Mouse (Mus musculus): ENCODE data around the gene Ttll5.
A peak's percentile ranks its signal among the peaks of the same experiment; 100 is the strongest.

DNA sequence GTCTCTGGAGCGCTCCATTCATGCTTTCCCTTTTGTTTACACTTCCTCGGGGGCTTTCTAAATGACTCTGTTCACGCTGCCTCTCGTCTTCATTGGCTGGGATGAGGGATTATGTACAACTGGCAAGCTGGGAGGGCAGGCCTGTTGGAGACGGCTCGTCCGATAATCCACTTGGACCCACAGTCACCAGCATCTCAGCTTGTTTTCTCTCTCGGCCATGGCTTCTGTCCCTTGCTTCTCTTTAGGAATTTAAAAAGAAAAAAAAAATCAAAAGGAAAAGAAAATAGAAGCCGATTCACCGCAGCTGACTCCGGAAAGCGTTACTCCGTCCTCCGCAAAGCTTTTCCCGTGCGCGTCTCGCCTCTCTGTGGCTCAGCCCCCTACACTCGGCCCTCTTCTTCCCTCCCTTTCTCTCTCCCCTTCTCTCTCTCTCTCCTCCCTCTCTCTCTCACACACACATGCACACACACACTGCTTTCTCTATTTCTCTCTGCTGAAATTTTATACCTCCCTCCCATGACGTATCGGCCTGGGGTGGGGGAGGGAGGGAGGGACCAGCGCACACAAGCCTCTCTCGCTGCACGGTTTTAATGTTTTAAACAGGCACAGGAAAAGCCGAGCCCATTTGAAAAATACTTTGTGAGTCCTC is 254.2 kb downstream of the Ttll5 start, which contains the start of gene Tgfb3:
- TF ChIP-seq POLR2A (IDR thresholded peaks at IDR 0.05; ENCODE audit: borderline replicate concordance, insufficient read depth, low read length) (peak; percentile 49; the same call in 1 of the 2 replicates), CTCF (IDR thresholded peaks at IDR 0.05; ENCODE audit: borderline replicate concordance, insufficient read depth, low read depth, low read length) (no peak)

Measured in cerebellum, adult 2 months (tissue).